Mouse (Mus musculus) left cerebral cortex, postnatal 14 days (tissue): Measurements from ENCODE around the gene Lrrc51. TPM values are rescaled to one million over a fixed set of nuclear protein-coding genes. Genes with fewer than 3 reads are reported as not detected.

ENCODE experiments used
- microRNA-seq, 2 experiments: library from miRNA; unstranded; fragments of <30 nt; microRNA quantifications; one replicate each; pipeline ENCODE4 v1.2.0; 2022
- total RNA-seq, 2 experiments: library from RNA; stranded (reverse); gene quantifications; 2 replicates each; pipeline ENCODE4 v1.2.3; 2021

The Lrrc51 gene
- total RNA-seq, 2 experiments from 2014 or later, result 3.9 to 4.5 TPM

Small RNA genes lying within 50 kb of the gene (microRNA-seq; reads per million reads assigned to microRNA genes)
- 0 reads per million in 2 experiments for gene Gm22655

Other genes with a start within 250 kb of the Lrrc51 start
- not detected for gene Phox2a, start 115.6 kb downstream of the Lrrc51 start, total RNA-seq
- gene Inppl1, start 95.7 kb downstream of the Lrrc51 start, total RNA-seq, result 10 to 100 TPM; 23.0 to 27.3 TPM
- gene Folr2, start 76.7 kb downstream of the Lrrc51 start, total RNA-seq, result under 1 TPM; 0.76 to 0.83 TPM
- gene Anapc15, start 70.2 kb downstream of the Lrrc51 start, total RNA-seq, result 10 to 100 TPM; 29.5 to 32.7 TPM
- gene Folr1, start 63.1 kb downstream of the Lrrc51 start, total RNA-seq, result 1 to 10 TPM; 4.2 to 5.7 TPM
- 100 to 1,000 TPM; 102 TPM for gene Lamtor1, start 28.0 kb downstream of the Lrrc51 start, total RNA-seq
- under 1 TPM in 1 of 2 experiments, not detected in 1; 0.11 TPM for gene Tomt, start 27.5 kb downstream of the Lrrc51 start, total RNA-seq
- gene Numa1, start 216 bp upstream of the Lrrc51 start, total RNA-seq, result 10 to 100 TPM; 58.5 to 60.8 TPM
- 1 to 10 TPM; 7.7 to 8.0 TPM for gene Il18bp, start 84.8 kb upstream of the Lrrc51 start, total RNA-seq
- 10 to 100 TPM; 38.4 to 49.9 TPM for gene Rnf121, start 131.6 kb upstream of the Lrrc51 start, total RNA-seq
- 10 to 100 TPM; 20.4 to 22.5 TPM for gene Xndc1, start 131.6 kb upstream of the Lrrc51 start, total RNA-seq
- 1 to 10 TPM; 1.4 to 1.8 TPM for gene Xntrpc, start 131.8 kb upstream of the Lrrc51 start, total RNA-seq
- under 1 TPM; 0.74 to 0.77 TPM for gene Trpc2, start 149.2 kb upstream of the Lrrc51 start, total RNA-seq
- gene Art1, start 167.8 kb upstream of the Lrrc51 start, total RNA-seq, result not detected
- not detected for gene Art5, start 175.6 kb upstream of the Lrrc51 start, total RNA-seq
- under 1 TPM; 0.18 to 0.55 TPM for gene Chrna10, start 182.9 kb upstream of the Lrrc51 start, total RNA-seq